Mouse (Mus musculus) kidney, adult 18-20 months (tissue): ENCODE data around the gene Gstm5.

Experiments used
- DNase-seq: peaks from one replicate; pipeline ENCODE4 v3.0.0; 2021

Gene Gstm5

DNA sequence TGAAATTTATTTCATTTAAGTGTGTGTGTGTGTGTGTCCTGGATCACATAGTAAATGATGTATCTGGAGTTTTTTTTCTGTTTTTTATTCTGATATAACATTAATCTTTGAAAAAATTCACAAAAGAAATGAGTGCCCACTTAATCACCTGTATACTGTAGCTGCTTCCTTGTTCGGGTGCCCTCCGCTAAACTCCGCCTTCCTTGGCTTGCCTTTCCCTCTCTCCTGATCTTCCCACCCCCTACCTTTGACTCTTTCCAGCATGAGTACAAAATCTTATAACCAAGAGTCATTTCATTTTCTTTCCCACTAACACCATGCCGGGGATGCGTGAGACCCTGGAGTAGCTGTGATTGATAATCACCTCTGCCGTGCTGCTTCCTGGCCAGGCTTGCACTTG, 36.5 kb downstream of the Gstm5 start:
- peak; percentile 51 for DNase-seq

GRCm38 (mm10) chr3:107935268-107935667, 39.6 kb downstream of the Gstm5 start:
- no peak for DNase-seq

DNA sequence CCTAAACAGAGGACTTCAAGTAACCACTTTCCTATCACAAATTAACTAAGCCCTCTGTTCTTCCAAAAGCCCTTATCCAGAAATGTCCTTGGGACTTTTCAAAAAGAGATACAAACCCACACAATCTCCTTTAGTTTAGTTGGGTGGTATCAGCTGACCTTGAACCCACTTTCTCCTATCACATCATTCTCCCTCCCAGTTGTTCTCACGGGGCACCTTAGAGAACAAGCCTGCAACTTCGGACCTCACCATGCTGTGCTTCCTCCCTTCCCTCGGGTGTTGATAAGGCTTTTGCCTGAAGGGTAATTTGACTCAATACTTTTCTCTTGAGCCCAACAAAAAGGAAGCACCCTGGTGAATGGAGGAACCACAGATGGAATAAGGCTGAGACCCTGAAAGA, 40.3 kb downstream of the Gstm5 start:
- DNase-seq, result no peak

- peak; percentile 83 for DNase-seq
Observed at GRCm38 (mm10) chr3:107939403-107939802, 43.8 kb downstream of the Gstm5 start.

- no peak for DNase-seq
Observed at GRCm38 (mm10) chr3:107939830-107940229, 44.2 kb downstream of the Gstm5 start.

DNA sequence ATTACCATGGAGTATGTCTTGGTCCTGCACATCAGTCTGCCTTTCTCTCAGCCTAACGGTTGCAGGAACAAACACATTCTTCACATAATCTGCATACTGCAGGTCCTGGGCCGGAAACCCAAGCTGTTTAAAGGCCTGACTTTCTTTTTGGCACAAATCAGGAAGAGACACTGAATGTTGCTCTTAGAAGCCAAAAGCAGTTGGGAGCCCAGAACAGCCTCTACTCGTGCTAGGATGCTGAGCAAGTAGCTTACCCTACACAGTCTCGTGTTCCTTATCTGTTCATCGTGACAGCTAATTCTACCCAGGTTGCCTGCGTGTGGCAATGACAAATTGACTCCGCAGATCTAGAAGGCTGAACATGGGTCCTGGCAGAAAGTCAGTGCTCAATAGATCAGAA, 44.9 kb downstream of the Gstm5 start:
- DNase-seq, result no peak

GRCm38 (mm10) chr3:107941261-107941660, 45.6 kb downstream of the Gstm5 start:
- DNase-seq, result no peak

- DNase-seq, result peak; percentile 37
Observed at GRCm38 (mm10) chr3:107943239-107943990, 47.8 kb downstream of the Gstm5 start, which contains the start of gene Gstm6. Gene Gstm6 (minus strand): TSS chr3:107943749.

- DNase-seq, result no peak
Observed at GRCm38 (mm10) chr3:107945729-107946128, 50.1 kb downstream of the Gstm5 start.
